Mouse (Mus musculus) gastrocnemius, postnatal 14 days (tissue): ENCODE measurements around the gene Caskin1. TPM values are rescaled to one million over a fixed set of nuclear protein-coding genes. Genes with fewer than 3 reads are reported as not detected.
"Not testable (repeated sequence)": the region's sequence is repeated elsewhere in the genome, so short reads cannot be mapped to it uniquely, and the experiment has no call there.

Experiments
- DNase-seq: peaks from one replicate; pipeline ENCODE4 v3.0.0; 2021; ENCODE audit warnings: mixed read lengths
- intact Hi-C: fragments of 180-260 bp; cut with DNase I; formaldehyde crosslinking; loops from one replicate; pipeline ENCODE4 v1.15.1; 2025; ENCODE audit warnings: low total_unique reads
- long read RNA-seq, 2 experiments: library from polyadenylated mRNA; stranded (forward); transcript quantifications; one replicate each; pipeline ENCODE4 v2.0.0; 2021
- total RNA-seq, 2 experiments: library from RNA; stranded (reverse); gene quantifications; 2 replicates each; pipeline ENCODE4 v1.2.3; 2021

Caskin1 gene
- under 1 TPM; 0.22 to 0.31 TPM for total RNA-seq
- long read RNA-seq, experiment 1, partial matches to known transcripts, result 1 of 1 reads
- long read RNA-seq, experiment 1, other reads (novel, unspliced or antisense), result 0 of 1 reads
- long read RNA-seq, experiment 2, result 0 reads

DNA sequence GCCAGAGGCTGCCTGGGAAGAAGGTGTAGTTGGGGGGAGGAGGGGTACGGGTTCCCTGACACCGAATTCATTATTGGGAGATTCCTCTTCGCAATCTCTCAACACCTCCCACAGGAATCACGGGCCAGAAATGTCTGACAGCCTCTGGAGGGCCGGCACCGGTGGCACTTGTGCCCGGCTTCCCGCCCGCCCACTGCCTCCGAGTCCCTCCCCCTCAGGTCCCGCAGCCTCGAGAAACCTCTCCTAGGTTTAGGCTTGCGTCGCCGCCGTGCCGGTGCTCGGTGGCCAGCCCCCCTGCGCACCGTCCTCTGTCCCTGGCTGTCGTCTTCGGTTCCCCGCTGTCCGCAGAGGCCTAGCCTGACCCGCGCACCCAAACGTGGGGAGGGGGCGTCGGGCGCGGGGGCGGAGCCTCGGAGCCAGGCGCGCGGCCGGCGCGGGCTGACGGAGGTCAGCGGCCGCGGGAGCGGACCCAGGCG, at the start of gene Caskin1:
Caskin1 (plus strand) TSS at position 416 of the 476 bp plus-strand sequence.
- intact Hi-C loops, result loop anchor here (5.0 kb wide), 1 partner anchor 39 kb away; the partner anchor contains the start of gene Traf7
- DNase-seq, result no peak

DNA sequence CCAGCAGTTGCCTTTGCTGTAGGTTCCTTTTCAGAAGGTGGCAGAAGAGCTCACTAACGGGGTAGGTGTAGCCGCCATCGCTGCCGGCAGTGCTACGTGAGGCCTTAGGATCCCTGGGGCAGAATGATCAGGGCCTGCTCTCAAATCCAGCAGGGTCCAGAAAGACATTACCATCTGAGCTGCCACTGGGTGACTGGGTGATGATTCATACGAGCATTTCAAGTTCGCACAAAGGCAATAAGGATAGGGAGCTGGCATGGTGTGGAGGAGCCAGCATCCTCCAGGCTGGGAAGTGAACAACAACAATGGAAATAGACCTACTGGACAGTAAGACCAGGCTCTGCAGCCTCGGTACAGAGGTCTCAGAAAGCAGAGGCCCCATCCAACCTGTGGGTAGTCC, 48.0 kb upstream of the Caskin1 start:
- no peak for DNase-seq
- intact Hi-C loops, result no loop called here

DNA sequence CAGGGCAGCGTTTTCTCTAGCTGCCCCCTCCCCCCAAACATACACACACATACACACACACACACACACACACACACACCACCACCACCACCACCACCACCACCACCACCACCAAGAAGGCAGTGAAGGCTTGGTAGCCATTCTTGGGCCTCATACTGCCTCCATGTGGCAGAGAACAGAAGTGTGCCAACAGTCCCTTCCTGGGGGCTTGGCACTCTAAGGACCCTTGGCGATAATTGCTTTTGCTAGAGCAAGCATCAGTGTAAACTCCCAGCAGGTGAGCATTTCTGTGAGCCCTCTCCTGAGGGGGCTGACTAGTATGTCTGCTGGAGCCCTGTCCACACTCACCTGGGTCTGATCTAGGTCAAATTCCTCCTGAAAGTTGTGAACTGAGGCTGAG, 47.3 kb upstream of the Caskin1 start:
- DNase-seq, result no peak
- intact Hi-C loops, result no loop called here

DNA sequence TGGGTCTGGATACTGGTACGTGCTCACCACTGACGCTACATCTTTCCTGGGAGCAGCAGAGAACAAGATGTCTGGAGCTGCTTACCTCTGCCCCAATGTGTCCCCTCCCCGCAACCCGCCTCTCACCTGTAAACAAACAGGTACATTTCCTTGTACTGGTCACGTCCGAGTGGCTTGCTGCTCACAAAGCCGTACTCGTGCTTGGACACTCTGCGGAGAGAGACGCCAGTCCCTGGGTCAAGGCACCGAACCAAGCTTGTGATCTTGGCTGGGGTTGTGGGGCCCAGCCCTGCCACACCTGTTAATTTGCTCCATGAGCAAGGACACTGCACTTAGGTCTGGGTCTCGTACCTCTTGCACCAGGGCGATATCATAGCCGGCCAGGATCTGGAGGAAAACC, 46.3 kb upstream of the Caskin1 start:
- DNase-seq, result no peak
- intact Hi-C loops, result no loop called here

DNA sequence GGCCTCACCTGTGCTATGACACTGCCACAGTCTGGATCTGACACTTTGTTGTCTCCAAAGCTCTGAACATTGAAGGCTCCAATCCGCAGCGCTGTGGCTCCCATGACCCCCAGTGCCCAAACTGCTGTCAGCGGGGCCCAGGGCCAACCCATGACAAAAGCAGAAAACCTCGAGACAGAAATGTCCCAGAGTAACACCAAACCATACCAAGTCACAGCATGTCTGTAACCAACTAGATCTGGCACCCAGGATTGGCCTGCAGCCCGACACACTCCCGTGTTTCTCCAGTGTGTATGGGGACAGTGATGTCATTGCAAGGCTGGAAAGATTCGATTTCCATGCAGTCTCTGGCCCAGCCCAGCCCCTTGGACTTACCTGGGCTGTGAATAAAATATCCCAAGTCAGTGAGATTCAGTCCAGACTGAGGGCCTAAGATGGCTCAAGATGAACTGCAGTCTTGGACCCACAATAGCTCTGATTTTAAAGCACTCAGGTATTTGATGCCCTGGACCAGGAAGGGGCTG, 45.7 kb upstream of the Caskin1 start, which contains the start of gene Dnase1l2:
Dnase1l2 (minus strand) TSS at position 474 of the 524 bp plus-strand sequence.
- intact Hi-C loops, result no loop called here
- DNase-seq, result no peak

DNA sequence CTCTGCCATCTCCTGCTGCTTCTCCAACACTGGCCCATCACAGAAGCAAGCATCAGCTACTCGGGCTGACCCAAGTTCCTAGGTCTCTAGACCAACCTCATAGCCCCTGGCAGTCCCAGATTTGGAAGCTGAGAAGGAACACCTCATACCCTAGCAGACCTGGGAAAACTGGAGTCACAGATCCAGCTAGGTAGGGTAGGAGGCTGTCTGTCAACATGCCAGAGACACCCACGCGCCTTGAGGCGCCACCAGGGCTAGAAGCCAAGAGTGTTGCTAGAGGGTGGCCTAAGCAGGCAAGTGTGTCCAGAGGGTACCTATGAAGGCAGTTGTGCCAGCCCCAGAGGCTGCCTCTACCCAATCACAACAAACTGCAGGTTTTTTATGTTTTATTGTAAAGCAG, 45.0 kb upstream of the Caskin1 start:
- intact Hi-C loops, result no loop called here
- DNase-seq, result no peak

DNA sequence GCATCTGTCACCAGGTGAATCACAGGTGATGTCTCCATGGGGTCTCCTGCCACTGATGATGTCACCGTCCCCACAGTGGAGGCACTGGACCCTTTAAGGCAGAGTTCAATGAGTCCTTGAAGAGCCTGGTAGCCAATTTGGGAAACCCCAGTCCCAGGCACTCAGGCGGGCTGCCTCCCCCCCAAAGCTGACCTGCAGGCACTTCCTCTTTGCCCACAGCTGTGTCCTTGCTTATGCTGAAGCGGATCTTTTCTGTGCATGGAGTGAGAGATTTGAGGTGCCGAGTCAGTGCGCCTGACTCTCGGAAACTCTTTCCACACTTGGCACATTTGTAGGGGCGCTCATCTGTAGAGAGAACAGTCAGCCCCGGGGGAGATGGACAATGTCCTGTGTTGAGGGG, 41.8 kb upstream of the Caskin1 start:
- no peak for DNase-seq
- intact Hi-C loops, result no loop called here

DNA sequence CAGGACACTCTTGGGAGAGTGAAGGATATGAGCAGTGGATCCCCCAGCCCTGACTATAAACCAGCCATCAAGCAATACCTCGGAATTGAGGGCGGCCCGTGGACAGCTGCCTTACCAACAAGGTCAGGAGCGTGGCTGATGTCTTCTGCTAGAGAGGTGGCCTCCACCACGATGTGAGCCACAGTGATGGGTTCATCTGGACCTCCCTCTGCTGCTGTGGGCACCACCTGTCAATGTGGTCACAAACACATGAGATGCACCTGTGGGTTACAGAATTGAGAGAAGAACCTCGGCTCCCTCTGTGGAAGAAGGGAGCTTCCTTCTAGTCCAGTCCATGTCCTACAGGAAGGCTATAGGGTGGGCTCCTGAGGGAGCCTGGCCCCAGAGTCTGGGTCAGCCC, 38.9 kb upstream of the Caskin1 start:
- intact Hi-C loops, result no loop called here

DNA sequence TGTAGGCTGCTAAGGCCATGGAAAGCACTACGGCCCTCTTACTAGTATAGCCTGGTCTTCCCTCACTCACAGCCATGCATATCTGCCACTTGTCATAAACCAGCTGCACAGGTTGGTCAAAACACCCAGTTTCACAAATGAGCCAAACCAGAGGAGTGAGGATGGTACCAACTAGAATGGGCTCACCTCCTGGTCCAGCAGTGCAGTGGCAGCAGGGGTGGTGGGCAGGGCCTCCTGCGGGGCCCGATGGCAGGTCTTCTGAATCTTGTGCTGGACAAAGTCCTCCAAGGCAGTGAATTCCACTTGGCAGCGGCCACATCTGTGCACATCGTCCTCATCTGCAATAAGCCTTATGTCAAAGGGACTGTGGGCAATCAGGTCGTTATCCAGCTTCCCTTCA, 37.2 kb upstream of the Caskin1 start:
- intact Hi-C loops, result no loop called here
- DNase-seq, result no peak

More for the DNA sequence above, 38.9 kb upstream of the Caskin1 start:
- no peak for DNase-seq

DNA sequence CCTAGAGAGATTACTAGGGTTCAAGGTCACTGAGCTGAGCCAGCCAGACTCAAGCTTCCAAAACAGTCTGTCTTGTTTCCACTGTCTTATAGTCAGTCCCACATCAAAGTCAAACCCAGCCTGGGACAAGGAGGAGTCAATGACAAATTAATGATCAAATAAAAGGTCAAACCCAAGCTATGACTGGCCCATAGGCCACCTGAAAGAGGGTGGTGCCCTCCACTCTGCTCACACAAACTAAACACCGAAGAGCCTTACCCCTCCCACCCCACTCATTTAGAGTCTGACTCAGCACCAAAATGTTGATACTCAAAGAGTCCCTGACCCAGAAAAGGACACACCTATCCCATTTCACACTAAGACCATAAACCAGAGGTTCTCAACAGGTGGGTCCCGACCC, 35.0 kb upstream of the Caskin1 start:
- intact Hi-C loops, result no loop called here
- no peak for DNase-seq

DNA sequence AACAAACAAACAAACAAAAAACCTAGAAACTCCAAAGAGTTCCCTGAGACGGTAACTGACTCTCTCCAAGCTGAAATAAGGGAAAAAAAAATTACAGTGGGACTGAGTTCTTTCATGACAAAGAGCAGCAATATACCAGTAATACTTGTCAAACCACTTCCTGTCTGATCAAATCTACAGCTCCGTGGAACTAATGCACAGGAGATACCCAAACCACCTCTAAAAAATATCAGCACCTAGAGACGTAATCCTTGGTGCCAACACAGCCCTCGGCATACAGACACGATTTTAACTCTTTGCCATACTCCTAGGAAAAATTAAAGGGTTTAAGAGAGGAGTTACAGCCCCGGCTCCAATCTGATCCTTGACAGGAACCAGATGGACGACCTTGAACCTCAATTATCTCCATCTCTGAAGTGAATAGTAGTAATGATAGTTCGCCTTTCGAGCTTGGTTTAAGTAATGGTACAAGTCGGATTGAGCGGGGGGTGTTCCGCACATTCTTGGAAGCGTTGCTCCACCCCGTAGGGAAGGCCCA, 34.1 kb upstream of the Caskin1 start:
- intact Hi-C loops, result no loop called here
- DNase-seq, result no peak

DNA sequence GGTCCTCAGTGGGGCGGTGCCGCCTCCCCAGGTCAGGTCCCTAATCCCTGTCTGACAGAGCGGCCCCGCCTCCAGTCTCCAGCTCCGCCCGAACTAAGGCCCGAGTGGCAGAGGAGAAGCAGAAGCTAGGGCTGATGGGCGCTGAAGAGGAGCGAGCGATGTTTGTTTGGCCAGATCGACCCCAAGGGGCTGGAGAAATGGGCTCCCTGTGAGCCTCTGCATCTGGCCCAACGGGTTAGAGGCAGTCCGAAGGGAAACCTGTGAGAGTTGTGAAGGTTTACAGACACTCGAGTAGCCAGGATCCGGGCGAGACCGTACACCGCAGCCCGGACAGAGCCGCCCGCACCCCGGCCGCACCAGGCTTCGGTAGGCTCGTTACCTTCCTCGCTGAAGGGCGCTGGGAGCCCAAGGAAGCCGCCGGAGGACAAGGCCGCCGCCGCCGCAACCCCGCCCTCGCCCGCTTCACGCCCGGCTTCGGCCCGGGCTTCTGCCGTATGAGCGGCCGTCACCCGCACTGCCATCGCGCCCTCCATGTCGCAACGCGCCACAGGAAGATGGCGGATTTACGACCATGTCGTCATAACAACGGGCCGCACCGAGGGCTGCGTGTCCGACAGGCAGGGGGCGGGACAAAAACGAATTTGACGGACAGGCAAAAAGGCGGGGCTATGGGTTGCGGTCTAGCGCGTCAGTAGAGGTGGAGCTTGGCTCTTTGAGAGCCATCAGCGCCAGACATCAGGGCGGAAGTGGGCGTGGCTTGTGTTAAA, 33.5 kb upstream of the Caskin1 start:
- intact Hi-C loops, result no loop called here
- DNase-seq, result peak; percentile 99

DNA sequence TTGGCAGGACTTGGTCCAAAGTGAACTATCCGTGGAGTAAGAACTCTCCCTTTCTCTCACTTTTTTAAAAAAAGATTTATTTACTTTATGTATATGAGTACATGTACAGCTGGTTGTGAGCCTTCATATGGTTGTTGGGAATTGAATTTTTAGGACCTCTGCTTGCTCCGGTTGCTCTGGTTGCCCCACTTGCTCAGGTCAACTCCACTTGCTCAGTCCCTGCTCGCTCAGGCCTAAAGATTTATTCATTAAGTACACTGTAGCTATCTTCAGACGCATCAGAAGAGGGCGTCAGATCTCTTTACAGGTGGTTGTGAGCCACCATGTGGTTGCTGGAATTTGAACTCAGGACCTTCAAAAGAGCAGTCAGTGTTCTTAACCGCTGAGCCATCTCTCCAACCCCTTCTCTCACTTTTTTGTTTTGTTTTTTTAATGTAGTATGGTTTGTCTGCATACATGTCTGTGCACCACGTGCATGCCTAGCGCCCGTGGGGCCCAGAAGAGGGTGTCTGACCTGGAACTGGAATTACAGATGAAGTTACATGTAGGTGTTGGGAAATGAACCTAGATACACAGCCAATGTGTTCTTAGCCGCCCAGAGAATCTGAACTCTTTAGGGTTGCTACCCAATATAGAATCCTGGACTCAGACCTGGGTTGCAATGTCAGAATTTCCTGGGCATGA, 32.7 kb upstream of the Caskin1 start:
- intact Hi-C loops, DNase-seq: not testable (repeated sequence)

DNA sequence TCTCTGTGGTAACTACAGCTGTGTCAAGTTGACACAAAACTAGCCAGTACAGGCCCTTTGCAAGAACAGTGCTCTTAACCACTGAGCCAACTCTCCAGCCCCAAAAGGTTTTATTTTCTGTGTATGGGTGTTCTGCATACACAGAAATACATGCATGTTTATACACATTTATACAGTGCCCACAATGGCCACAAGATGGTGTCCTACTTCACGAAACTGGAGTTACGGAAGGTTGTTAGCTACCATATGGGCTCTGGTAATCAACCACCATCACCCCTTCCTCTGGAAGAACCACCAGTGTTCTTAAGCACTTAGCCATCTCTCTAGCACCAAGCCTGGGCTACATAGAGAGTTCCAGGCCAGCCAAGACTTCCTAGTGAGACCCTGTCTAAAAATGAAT, 26.8 kb upstream of the Caskin1 start:
- intact Hi-C loops, result no loop called here
- no peak for DNase-seq

DNA sequence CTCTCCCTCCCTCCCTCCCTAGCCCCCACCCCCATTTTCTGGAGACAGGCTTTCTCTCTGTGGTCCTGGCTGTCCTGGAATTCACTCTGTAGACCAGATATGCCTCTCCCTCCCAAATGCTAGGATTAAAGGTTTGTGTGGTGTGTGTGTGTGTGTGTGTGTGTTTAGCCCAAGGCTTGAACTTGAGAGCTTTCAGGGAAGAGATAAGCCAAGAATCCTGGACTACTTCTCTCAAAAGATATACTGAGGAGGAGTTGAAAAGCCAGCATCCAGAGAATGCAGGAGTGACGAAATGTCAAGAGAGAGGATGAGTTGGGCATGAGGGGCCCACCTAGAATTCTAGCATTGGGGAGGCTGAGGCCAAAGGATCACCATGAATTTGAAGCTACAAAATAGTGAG, 25.5 kb upstream of the Caskin1 start:
- intact Hi-C loops, result no loop called here

DNA sequence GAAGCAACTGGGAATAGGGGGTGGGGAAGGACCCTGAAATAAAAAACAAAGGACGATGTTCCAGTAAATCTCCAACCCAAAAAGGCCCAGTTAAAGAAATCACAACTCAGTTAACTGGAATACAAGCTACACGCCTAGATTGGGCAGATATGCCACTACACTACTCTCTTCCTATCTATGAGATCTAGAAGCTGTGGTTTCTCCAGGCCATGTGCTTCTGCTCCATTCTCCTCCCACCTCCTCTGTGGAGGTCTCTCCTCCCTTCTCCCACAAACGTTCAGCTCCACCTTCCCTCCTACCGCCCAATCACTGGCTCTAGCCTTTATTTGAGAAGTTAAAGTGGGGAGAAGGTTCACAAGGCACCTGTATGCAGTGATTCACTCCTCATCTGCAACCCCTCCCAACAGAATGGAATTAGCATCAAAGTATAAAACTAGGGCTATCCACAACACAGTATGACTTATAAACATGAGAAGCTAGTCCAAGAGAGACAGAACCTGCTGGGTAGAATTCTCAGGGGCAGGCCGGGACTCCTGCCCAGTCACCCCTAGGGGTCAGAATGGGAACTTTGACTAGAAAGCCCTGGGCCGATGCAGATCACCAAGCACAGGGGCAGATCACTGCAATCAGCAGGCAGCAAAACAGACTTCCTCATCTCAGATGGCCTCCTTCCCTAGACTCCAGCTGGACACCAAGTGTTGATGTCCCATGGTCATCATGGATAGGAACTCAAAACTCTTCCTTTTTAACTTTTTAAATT, 24.8 kb upstream of the Caskin1 start:
- intact Hi-C loops, result no loop called here
- no peak for DNase-seq

More for the DNA sequence above, 25.5 kb upstream of the Caskin1 start:
- no peak for DNase-seq

DNA sequence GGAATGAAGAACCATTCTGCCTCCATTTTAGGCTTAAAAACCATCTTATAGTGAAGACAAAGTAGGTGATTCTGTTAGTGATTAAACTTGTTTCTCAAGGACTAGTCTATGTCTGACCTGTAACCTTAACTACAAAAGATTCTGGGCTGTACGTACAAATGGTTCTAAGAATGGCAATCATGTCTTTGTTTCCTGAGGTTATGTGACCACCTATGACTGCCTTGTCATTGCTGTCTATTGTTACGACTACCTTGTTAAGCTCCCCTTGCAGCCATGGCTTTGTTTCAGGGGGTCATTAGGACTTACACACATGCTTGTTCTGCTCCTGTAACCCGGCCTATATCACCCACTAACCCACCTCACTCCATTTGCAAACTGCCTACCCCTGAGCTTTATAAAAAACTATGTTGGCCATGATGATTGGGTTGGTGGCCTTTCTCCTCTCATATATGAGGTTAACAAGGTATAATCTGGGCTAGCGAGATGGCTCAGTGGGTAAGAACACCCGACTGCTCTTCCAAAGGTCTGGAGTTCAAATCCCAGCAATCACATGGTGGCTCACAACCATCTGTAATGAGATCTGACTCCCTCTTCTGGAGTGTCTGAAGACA, 19.7 kb upstream of the Caskin1 start:
- intact Hi-C loops, result no loop called here
- no peak for DNase-seq

DNA sequence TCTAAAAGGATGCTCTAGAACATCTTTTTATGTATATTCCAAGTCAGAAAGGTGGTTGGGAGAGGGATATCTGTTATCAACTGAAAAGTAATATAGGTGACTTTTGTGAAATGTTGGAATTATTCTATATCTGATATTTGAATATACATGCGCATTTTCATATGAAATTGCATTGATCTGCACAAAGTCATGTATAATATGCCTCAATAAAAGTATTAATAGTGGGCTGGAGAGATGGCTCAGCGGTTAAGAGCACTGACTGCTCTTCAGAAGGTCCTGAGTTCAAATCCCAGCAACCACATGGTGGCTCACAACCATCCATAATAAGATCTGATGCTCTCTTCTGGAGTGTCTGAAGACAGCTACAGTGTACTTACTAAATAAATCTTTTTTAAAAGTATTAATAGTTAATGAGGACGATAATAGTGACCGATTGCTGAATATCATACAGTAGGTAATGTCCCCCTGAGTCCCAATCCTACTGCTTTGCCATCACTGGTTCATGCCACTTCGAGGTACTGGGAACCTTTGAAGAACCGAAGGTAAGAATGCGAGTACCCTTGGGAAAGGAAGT, 19.0 kb upstream of the Caskin1 start:
- no peak for DNase-seq
- intact Hi-C loops, result no loop called here
